Comparison of ENCODE assay signal across 12 mouse cellular contexts in genomic region chr1:136788979-136789513, GRCm38 (mm10).
DNase-seq lines count a peak whose midpoint lies in the region; ATAC-seq and TF ChIP-seq lines count a peak whose summit lies in the region.
"Had no signal": no experiment of that assay in that cellular context is flagged by ENCODE, and none has a peak within 500 bp of the region (broad histone marks: within the 10 kb centered on the region; RNA-seq: fewer than 3 reads in every experiment).

No protein-coding gene starts in this region.

- WGBS in embryonic facial prominence, embryonic 13.5 days, result 67% methylated on average over 30 of the region's 30 CpGs
- 70% methylated on average over 30 of the region's 30 CpGs for WGBS in embryonic facial prominence, embryonic 10.5 days
- WGBS in hindbrain, postnatal 0 days, result 53% methylated on average over 30 of the region's 30 CpGs
- 61% methylated on average over 30 of the region's 30 CpGs for WGBS in hindbrain, embryonic 11.5 days
- 73% methylated on average over 30 of the region's 30 CpGs for WGBS in liver, embryonic 11.5 days

- no peaks in the 10 kb centered on the region for H3K27me3 ChIP-seq in embryonic facial prominence, embryonic 13.5 days
- H3K27me3 ChIP-seq in embryonic facial prominence, embryonic 10.5 days (replicated peaks; ENCODE audit: low read depth, poor library complexity, severe bottlenecking), result no peaks in the 10 kb centered on the region
- H3K27me3 ChIP-seq in hindbrain, postnatal 0 days (ENCODE audit: insufficient read depth, low read length), result no peaks in the 10 kb centered on the region
- H3K27me3 ChIP-seq in hindbrain, embryonic 11.5 days (ENCODE audit: control insufficient read depth, insufficient read depth, low read length), result no peaks in the 10 kb centered on the region
- no peaks in the 10 kb centered on the region for H3K27me3 ChIP-seq in testis, adult 2 months (ENCODE audit: control insufficient read depth, insufficient read depth, low read length)
- no peaks in the 10 kb centered on the region for H3K27me3 ChIP-seq in liver, embryonic 11.5 days (replicated peaks; ENCODE audit: control insufficient read depth, insufficient read depth, low read length)
- H3K27me3 ChIP-seq: heart, embryonic 13.5 days had no signal

- H3K9me3 ChIP-seq in embryonic facial prominence, embryonic 13.5 days, result no peaks in the 10 kb centered on the region
- H3K9me3 ChIP-seq in embryonic facial prominence, embryonic 10.5 days, result no peaks in the 10 kb centered on the region
- no peaks in the 10 kb centered on the region for H3K9me3 ChIP-seq in hindbrain, postnatal 0 days (ENCODE audit: low read length)
- no peaks in the 10 kb centered on the region for H3K9me3 ChIP-seq in hindbrain, embryonic 11.5 days (ENCODE audit: control insufficient read depth, low read length)
- H3K9me3 ChIP-seq in liver, embryonic 11.5 days (ENCODE audit: control insufficient read depth, low read length), result no peaks in the 10 kb centered on the region
- H3K9me3 ChIP-seq: heart, embryonic 13.5 days had no signal

- H3K4me2 ChIP-seq in embryonic facial prominence, embryonic 13.5 days, result peak overlapping the region; percentile 22; the same call in 1 of the 2 replicates
- H3K4me2 ChIP-seq in hindbrain, postnatal 0 days (ENCODE audit: low read depth, low read length), result peak overlapping the region; percentile 37; the same call in 1 of the 2 replicates
- H3K4me2 ChIP-seq in hindbrain, embryonic 11.5 days (replicated peaks; ENCODE audit: low read depth, low read length), result no peak overlapping the region
- H3K4me2 ChIP-seq in liver, embryonic 11.5 days, result no peak overlapping the region
- H3K4me2 ChIP-seq: heart, embryonic 13.5 days had no signal

- H3K27ac ChIP-seq in embryonic facial prominence, embryonic 13.5 days, result no peak overlapping the region
- no peak overlapping the region for H3K27ac ChIP-seq in embryonic facial prominence, embryonic 10.5 days (replicated peaks)
- no peak overlapping the region for H3K27ac ChIP-seq in hindbrain, postnatal 0 days
- no peak overlapping the region for H3K27ac ChIP-seq in hindbrain, embryonic 11.5 days (ENCODE audit: low read depth, low read length)
- no peak overlapping the region for H3K27ac ChIP-seq in testis, adult 2 months (ENCODE audit: control insufficient read depth, insufficient read depth, low read depth, low read length)
- no peak overlapping the region for H3K27ac ChIP-seq in liver, embryonic 11.5 days (ENCODE audit: low read depth, low read length)
- H3K27ac ChIP-seq: heart, embryonic 13.5 days had no signal

- no peaks in the 10 kb centered on the region for H3K4me1 ChIP-seq in embryonic facial prominence, embryonic 13.5 days
- H3K4me1 ChIP-seq in embryonic facial prominence, embryonic 10.5 days, result 0 out of 2 replicates have a peak, but pooled peaks cover 2% of the 10 kb centered on the region
- H3K4me1 ChIP-seq in hindbrain, postnatal 0 days (ENCODE audit: insufficient read depth, low read length), result no peaks in the 10 kb centered on the region
- no peaks in the 10 kb centered on the region for H3K4me1 ChIP-seq in hindbrain, embryonic 11.5 days (replicated peaks; ENCODE audit: control insufficient read depth, insufficient read depth, low read length)
- H3K4me1 ChIP-seq in testis, adult 2 months (ENCODE audit: control insufficient read depth, insufficient read depth, low read length), result peaks cover 4% of the 10 kb centered on the region
- H3K4me1 ChIP-seq in liver, embryonic 11.5 days (replicated peaks; ENCODE audit: control insufficient read depth, insufficient read depth, low read length), result no peaks in the 10 kb centered on the region

- no peak for DNase-seq in embryonic facial prominence, embryonic 10.5 days (ENCODE audit: low spot score)
- DNase-seq in hindbrain, postnatal 0 days (ENCODE audit: low spot score), result peak; percentile 26
- DNase-seq in hindbrain, embryonic 11.5 days (ENCODE audit: low spot score), result no peak
- no peak for DNase-seq in testis, postnatal 10 days (ENCODE audit: low spot score)
- DNase-seq in T-cell, adult 2 months (ENCODE audit: low spot score), result no peak
- no peak for DNase-seq in liver, embryonic 11.5 days (ENCODE audit: low spot score)
- DNase-seq: adrenal gland, adult 8-10 months; B cell, adult 2 months had no signal

- no peak overlapping the region for H3K9ac ChIP-seq in embryonic facial prominence, embryonic 13.5 days
- no peak overlapping the region for H3K9ac ChIP-seq in hindbrain, postnatal 0 days (replicated peaks; ENCODE audit: low read length)
- no peak overlapping the region for H3K9ac ChIP-seq in hindbrain, embryonic 11.5 days (ENCODE audit: low read depth, low read length)
- H3K9ac ChIP-seq in liver, embryonic 11.5 days (ENCODE audit: low read depth, low read length), result no peak overlapping the region
- H3K9ac ChIP-seq: heart, embryonic 13.5 days had no signal

- no peaks in the 10 kb centered on the region for H3K36me3 ChIP-seq in embryonic facial prominence, embryonic 13.5 days
- no peaks in the 10 kb centered on the region for H3K36me3 ChIP-seq in embryonic facial prominence, embryonic 10.5 days (replicated peaks)
- H3K36me3 ChIP-seq in hindbrain, postnatal 0 days (ENCODE audit: insufficient read depth, low read length), result no peaks in the 10 kb centered on the region
- no peaks in the 10 kb centered on the region for H3K36me3 ChIP-seq in hindbrain, embryonic 11.5 days (ENCODE audit: control insufficient read depth, insufficient read depth, low read length)
- H3K36me3 ChIP-seq in testis, adult 2 months (ENCODE audit: control insufficient read depth, insufficient read depth, low read length), result no peaks in the 10 kb centered on the region
- no peaks in the 10 kb centered on the region for H3K36me3 ChIP-seq in liver, embryonic 11.5 days (ENCODE audit: control insufficient read depth, insufficient read depth, low read length)
- H3K36me3 ChIP-seq: heart, embryonic 13.5 days had no signal

- no peak for TF ChIP-seq POLR2A in testis, adult 2 months (IDR thresholded peaks at IDR 0.05; ENCODE audit: control insufficient read depth, low read depth, low read length)

- no peak for ATAC-seq in embryonic facial prominence, embryonic 13.5 days (ENCODE audit: insufficient number of reproducible peaks, insufficient read depth, low FRiP score, low TSS enrichment, low read depth)
- ATAC-seq in hindbrain, postnatal 0 days, result no peak
- ATAC-seq in hindbrain, embryonic 11.5 days (ENCODE audit: low FRiP score), result no peak
- no peak for ATAC-seq in liver, embryonic 11.5 days (replicated peaks; ENCODE audit: low FRiP score)
- ATAC-seq: lung, postnatal 0 days had no signal

- H3K4me3 ChIP-seq in embryonic facial prominence, embryonic 13.5 days, result no peak overlapping the region
- H3K4me3 ChIP-seq in embryonic facial prominence, embryonic 10.5 days, result no peak overlapping the region
- H3K4me3 ChIP-seq in hindbrain, postnatal 0 days (ENCODE audit: low read length), result no peak overlapping the region
- no peak overlapping the region for H3K4me3 ChIP-seq in hindbrain, embryonic 11.5 days (ENCODE audit: low read depth, low read length)
- H3K4me3 ChIP-seq in testis, adult 2 months (ENCODE audit: control insufficient read depth, low read depth, low read length), result peak overlapping the region; percentile 45
- no peak overlapping the region for H3K4me3 ChIP-seq in liver, embryonic 11.5 days (ENCODE audit: low read depth, low read length)
- H3K4me3 ChIP-seq: heart, embryonic 13.5 days had no signal

- TF ChIP-seq CTCF in hindbrain, postnatal 0 days (IDR thresholded peaks at IDR 0.05; ENCODE audit: low read depth), result 0 out of 2 replicates have a peak, but pooled peaks have one; percentile 26
- no peak for TF ChIP-seq CTCF in testis, adult 2 months (IDR thresholded peaks at IDR 0.05; ENCODE audit: control insufficient read depth, insufficient read depth, insufficient replicate concordance, low read depth, low read length)

Comparison
In these comparisons a context has a peak if more than half of its experiments do, and no peak if none do; other contexts are left out.
1. H3K4me2 ChIP-seq: peak in embryonic facial prominence, embryonic 13.5 days (single experiment) and hindbrain, postnatal 0 days (single experiment); none in hindbrain, embryonic 11.5 days (single experiment) and liver, embryonic 11.5 days (single experiment).